Mouse (Mus musculus) adrenal gland, adult 2 months (tissue): ENCODE measurements at regions not wholly inside any gene's neighbourhood (a gene's known extent, or its start where the extent isn't known, plus 50 kb on each side); places are given as distances from the start of the nearest gene placed in this dataset.

ENCODE experiments used
- DNase-seq: peaks from one replicate; pipeline ENCODE4 v3.0.0; 2021

- no peak for DNase-seq
These were observed 188.6 kb upstream of the 1700066M21Rik start for GRCm38 (mm10) chr1:57188796-57189319.

GRCm38 (mm10) chr1:57201274-57201673 lies 176.1 kb upstream of the 1700066M21Rik start:
- no peak for DNase-seq

- no peak for DNase-seq
These were observed 173.1 kb upstream of the 1700066M21Rik start for GRCm38 (mm10) chr1:57204331-57204730.

GRCm38 (mm10) chr1:57205198-57205987 lies 172.0 kb upstream of the 1700066M21Rik start:
- peak; percentile 60 for DNase-seq

GRCm38 (mm10) chr1:57206496-57206895 lies 170.9 kb upstream of the 1700066M21Rik start:
- DNase-seq = no peak

- DNase-seq = no peak
These were observed 170.5 kb upstream of the 1700066M21Rik start for GRCm38 (mm10) chr1:57206944-57207343.

GRCm38 (mm10) chr1:57208415-57208814 lies 169.0 kb upstream of the 1700066M21Rik start:
- no peak for DNase-seq

- no peak for DNase-seq
These were observed 168.1 kb upstream of the 1700066M21Rik start for GRCm38 (mm10) chr1:57209281-57209680.

- no peak for DNase-seq
These were observed 166.4 kb upstream of the 1700066M21Rik start for GRCm38 (mm10) chr1:57211046-57211445.

- no peak for DNase-seq
These were observed 164.0 kb upstream of the 1700066M21Rik start for GRCm38 (mm10) chr1:57213428-57213874.

GRCm38 (mm10) chr1:57214266-57214665 lies 163.2 kb upstream of the 1700066M21Rik start:
- no peak for DNase-seq

GRCm38 (mm10) chr1:57217656-57218055 lies 159.8 kb upstream of the 1700066M21Rik start:
- DNase-seq = no peak

GRCm38 (mm10) chr1:57218127-57218526 lies 159.3 kb upstream of the 1700066M21Rik start:
- no peak for DNase-seq

GRCm38 (mm10) chr1:57218616-57219015 lies 158.8 kb upstream of the 1700066M21Rik start:
- DNase-seq = no peak

- DNase-seq = peak; percentile 17
These were observed 152.9 kb upstream of the 1700066M21Rik start for GRCm38 (mm10) chr1:57224425-57225104.

- DNase-seq = no peak
These were observed 133.6 kb upstream of the 1700066M21Rik start for GRCm38 (mm10) chr1:57243607-57244408.

GRCm38 (mm10) chr1:57259626-57260025 lies 117.8 kb upstream of the 1700066M21Rik start:
- DNase-seq = no peak

- DNase-seq = no peak
These were observed 112.2 kb upstream of the 1700066M21Rik start for GRCm38 (mm10) chr1:57265012-57265760.

- DNase-seq = no peak
These were observed 110.7 kb upstream of the 1700066M21Rik start for GRCm38 (mm10) chr1:57266695-57267094.

GRCm38 (mm10) chr1:57267851-57268250 lies 109.6 kb upstream of the 1700066M21Rik start:
- DNase-seq = no peak

- peak; percentile 40 for DNase-seq
These were observed 107.6 kb upstream of the 1700066M21Rik start for GRCm38 (mm10) chr1:57269679-57270354.
